Mouse (Mus musculus): ENCODE results near the gene Lrrc46. TPM values are rescaled to one million over a fixed set of nuclear protein-coding genes. Genes with fewer than 3 reads are reported as not detected.

The Lrrc46 gene
- polyA plus RNA-seq, 1 experiment = 824 TPM

DNA sequence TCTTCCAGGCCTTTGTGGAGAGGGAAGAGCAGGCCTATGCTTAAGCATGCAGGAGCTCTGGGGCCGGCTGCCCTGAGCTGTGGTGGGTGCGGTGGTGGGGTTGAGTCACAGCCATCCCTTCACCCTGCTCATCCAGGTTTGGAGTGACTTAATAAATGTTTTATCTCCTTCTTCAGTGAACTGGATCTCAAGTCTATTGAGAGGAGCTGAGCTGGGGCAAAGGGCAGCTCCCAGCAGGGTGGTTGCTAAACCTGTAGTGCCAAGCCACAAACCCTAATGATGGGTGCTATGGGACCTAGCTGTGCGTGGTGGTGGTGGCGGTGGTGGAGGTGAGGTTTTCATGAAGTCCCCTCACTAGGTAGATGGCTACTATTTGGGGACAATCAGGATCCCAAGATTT is 7.4 kb downstream of the Lrrc46 start:
- Histone ChIP-seq H3K27me3 (ENCODE audit: control insufficient read depth, insufficient read depth, low read length) (no peaks in the 10 kb centered on the region), H3K4me1 (ENCODE audit: control insufficient read depth, insufficient read depth, low read length) (peaks cover 10% of the 10 kb centered on the region), H3K36me3 (ENCODE audit: control insufficient read depth, insufficient read depth, low read length) (no peaks in the 10 kb centered on the region), H3K4me3 (ENCODE audit: control insufficient read depth, low read depth, low read length) (no peak overlapping the region), H3K27ac (ENCODE audit: control insufficient read depth, insufficient read depth, low read depth, low read length) (no peak overlapping the region)
- no peak for TF ChIP-seq POLR2A (IDR thresholded peaks at IDR 0.05; ENCODE audit: control insufficient read depth, low read depth, low read length)
- TF ChIP-seq CTCF (IDR thresholded peaks at IDR 0.05; ENCODE audit: control insufficient read depth, insufficient read depth, insufficient replicate concordance, low read depth, low read length) = no peak

GRCm38 (mm10) chr11:97032499-97032898 is 8.7 kb downstream of the Lrrc46 start:
- Histone ChIP-seq H3K4me3 (ENCODE audit: control insufficient read depth, low read depth, low read length) (no peak overlapping the region), H3K27ac (ENCODE audit: control insufficient read depth, insufficient read depth, low read depth, low read length) (no peak overlapping the region; the same call in 1 of the 2 replicates), H3K27me3 (ENCODE audit: control insufficient read depth, insufficient read depth, low read length) (no peaks in the 10 kb centered on the region), H3K4me1 (ENCODE audit: control insufficient read depth, insufficient read depth, low read length) (peaks cover 10% of the 10 kb centered on the region), H3K36me3 (ENCODE audit: control insufficient read depth, insufficient read depth, low read length) (no peaks in the 10 kb centered on the region)
- TF ChIP-seq POLR2A (IDR thresholded peaks at IDR 0.05; ENCODE audit: control insufficient read depth, low read depth, low read length) (no peak), CTCF (IDR thresholded peaks at IDR 0.05; ENCODE audit: control insufficient read depth, insufficient read depth, insufficient replicate concordance, low read depth, low read length) (no peak)

DNA sequence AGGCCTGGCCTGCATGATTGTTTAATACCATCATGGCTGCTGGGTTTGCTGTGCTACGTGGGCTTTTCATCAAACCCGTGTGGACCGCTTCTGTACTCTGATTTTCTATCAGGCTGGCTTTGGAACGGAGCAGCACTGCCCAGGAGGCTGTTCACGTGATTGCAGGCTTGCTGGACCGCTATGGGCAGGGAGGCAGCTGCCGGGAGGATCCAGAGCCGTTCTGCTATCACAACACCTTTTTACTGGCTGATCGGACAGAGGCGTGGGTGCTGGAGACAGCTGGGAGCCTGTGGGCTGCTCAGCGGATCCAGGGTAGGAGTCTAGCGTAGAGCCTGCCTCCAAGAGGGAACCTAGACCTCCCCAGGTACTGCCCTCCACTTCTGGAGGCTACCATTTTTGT is 9.2 kb downstream of the Lrrc46 start:
- no peaks in the 10 kb centered on the region for H3K36me3 ChIP-seq (ENCODE audit: control insufficient read depth, insufficient read depth, low read length)
- no peak overlapping the region for H3K27ac ChIP-seq (ENCODE audit: control insufficient read depth, insufficient read depth, low read depth, low read length)
- H3K4me1 ChIP-seq (ENCODE audit: control insufficient read depth, insufficient read depth, low read length) = peaks cover 10% of the 10 kb centered on the region
- no peak for TF ChIP-seq POLR2A (IDR thresholded peaks at IDR 0.05; ENCODE audit: control insufficient read depth, low read depth, low read length)
- TF ChIP-seq CTCF (IDR thresholded peaks at IDR 0.05; ENCODE audit: control insufficient read depth, insufficient read depth, insufficient replicate concordance, low read depth, low read length) = no peak
- no peaks in the 10 kb centered on the region for H3K27me3 ChIP-seq (ENCODE audit: control insufficient read depth, insufficient read depth, low read length)
- H3K4me3 ChIP-seq (ENCODE audit: control insufficient read depth, low read depth, low read length) = no peak overlapping the region

- H3K27me3 ChIP-seq (ENCODE audit: control insufficient read depth, insufficient read depth, low read length) = no peaks in the 10 kb centered on the region
- peaks cover 14% of the 10 kb centered on the region for H3K4me1 ChIP-seq (ENCODE audit: control insufficient read depth, insufficient read depth, low read length)
- no peaks in the 10 kb centered on the region for H3K36me3 ChIP-seq (ENCODE audit: control insufficient read depth, insufficient read depth, low read length)
- peak overlapping the region; percentile 81 for H3K4me3 ChIP-seq (ENCODE audit: control insufficient read depth, low read depth, low read length)
- TF ChIP-seq CTCF (IDR thresholded peaks at IDR 0.05; ENCODE audit: control insufficient read depth, insufficient read depth, insufficient replicate concordance, low read depth, low read length) (no peak), POLR2A (IDR thresholded peaks at IDR 0.05; ENCODE audit: control insufficient read depth, low read depth, low read length) (no peak; the same call in 1 of the 2 replicates)
- peak overlapping the region; percentile 58 for H3K27ac ChIP-seq (ENCODE audit: control insufficient read depth, insufficient read depth, low read depth, low read length)
These were observed 10.8 kb downstream of the Lrrc46 start for GRCm38 (mm10) chr11:97030426-97030825.

GRCm38 (mm10) chr11:97029686-97030417 is 11.4 kb downstream of the Lrrc46 start, which contains the start of gene Scrn2:
Gene Scrn2 (plus strand): TSS chr11:97029938.
- peaks cover 19% of the 10 kb centered on the region for H3K4me1 ChIP-seq (ENCODE audit: control insufficient read depth, insufficient read depth, low read length)
- H3K27me3 ChIP-seq (ENCODE audit: control insufficient read depth, insufficient read depth, low read length) = no peaks in the 10 kb centered on the region
- TF ChIP-seq POLR2A (IDR thresholded peaks at IDR 0.05; ENCODE audit: control insufficient read depth, low read depth, low read length) (no peak; the same call in 1 of the 2 replicates), CTCF (IDR thresholded peaks at IDR 0.05; ENCODE audit: control insufficient read depth, insufficient read depth, insufficient replicate concordance, low read depth, low read length) (peak; percentile 85)
- H3K36me3 ChIP-seq (ENCODE audit: control insufficient read depth, insufficient read depth, low read length) = no peaks in the 10 kb centered on the region
- H3K27ac ChIP-seq (ENCODE audit: control insufficient read depth, insufficient read depth, low read depth, low read length) = peak within 1 kb of the TSS; percentile 58
- H3K4me3 ChIP-seq (ENCODE audit: control insufficient read depth, low read depth, low read length) = peak within 1 kb of the TSS; percentile 81

- Histone ChIP-seq H3K4me1 (ENCODE audit: control insufficient read depth, insufficient read depth, low read length) (peaks cover 27% of the 10 kb centered on the region), H3K27me3 (ENCODE audit: control insufficient read depth, insufficient read depth, low read length) (peaks cover 3% of the 10 kb centered on the region), H3K4me3 (ENCODE audit: control insufficient read depth, low read depth, low read length) (peak overlapping the region; percentile 32), H3K27ac (ENCODE audit: control insufficient read depth, insufficient read depth, low read depth, low read length) (no peak overlapping the region), H3K36me3 (ENCODE audit: control insufficient read depth, insufficient read depth, low read length) (no peaks in the 10 kb centered on the region)
- TF ChIP-seq CTCF (IDR thresholded peaks at IDR 0.05; ENCODE audit: control insufficient read depth, insufficient read depth, insufficient replicate concordance, low read depth, low read length) (peak; percentile 98), POLR2A (IDR thresholded peaks at IDR 0.05; ENCODE audit: control insufficient read depth, low read depth, low read length) (no peak)
These were observed 15.4 kb downstream of the Lrrc46 start for GRCm38 (mm10) chr11:97025721-97026344.

DNA sequence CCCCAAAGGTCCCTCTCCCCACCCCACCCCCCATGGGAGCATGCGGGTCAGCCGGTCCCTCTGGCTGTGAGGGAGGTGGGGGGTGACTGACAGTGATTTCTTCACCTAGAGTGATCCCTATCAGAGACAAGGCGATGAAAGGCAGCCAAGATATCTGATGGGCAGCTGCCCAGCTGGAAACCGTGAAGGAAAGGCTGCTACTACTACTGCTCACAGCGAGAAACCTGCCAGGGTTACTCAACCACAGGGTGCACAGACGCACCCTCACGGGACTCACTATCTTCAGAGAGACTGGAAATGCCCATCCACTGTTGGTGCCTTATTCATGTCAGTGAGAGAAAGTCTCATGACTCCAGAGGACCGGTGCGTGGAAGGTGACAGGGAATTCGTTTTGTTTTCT is 16.2 kb downstream of the Lrrc46 start:
- Histone ChIP-seq H3K36me3 (ENCODE audit: control insufficient read depth, insufficient read depth, low read length) (no peaks in the 10 kb centered on the region), H3K4me3 (ENCODE audit: control insufficient read depth, low read depth, low read length) (no peak overlapping the region), H3K27me3 (ENCODE audit: control insufficient read depth, insufficient read depth, low read length) (peaks cover 3% of the 10 kb centered on the region), H3K4me1 (ENCODE audit: control insufficient read depth, insufficient read depth, low read length) (peaks cover 18% of the 10 kb centered on the region), H3K27ac (ENCODE audit: control insufficient read depth, insufficient read depth, low read depth, low read length) (no peak overlapping the region)
- no peak for TF ChIP-seq CTCF (IDR thresholded peaks at IDR 0.05; ENCODE audit: control insufficient read depth, insufficient read depth, insufficient replicate concordance, low read depth, low read length)
- TF ChIP-seq POLR2A (IDR thresholded peaks at IDR 0.05; ENCODE audit: control insufficient read depth, low read depth, low read length) = no peak

All from testis, adult 2 months (tissue).